Mouse (Mus musculus): ENCODE data around the gene Rnf39.

Gene Rnf39

GRCm38 (mm10) chr17:36938056-36938455 lies 4.7 kb upstream of the Rnf39 start:
- DNase-seq (ENCODE audit: inconsistent age in 2 of 2, low spot score in 1 of 2), result peak in 1 of 2 experiments; percentile 89

DNA sequence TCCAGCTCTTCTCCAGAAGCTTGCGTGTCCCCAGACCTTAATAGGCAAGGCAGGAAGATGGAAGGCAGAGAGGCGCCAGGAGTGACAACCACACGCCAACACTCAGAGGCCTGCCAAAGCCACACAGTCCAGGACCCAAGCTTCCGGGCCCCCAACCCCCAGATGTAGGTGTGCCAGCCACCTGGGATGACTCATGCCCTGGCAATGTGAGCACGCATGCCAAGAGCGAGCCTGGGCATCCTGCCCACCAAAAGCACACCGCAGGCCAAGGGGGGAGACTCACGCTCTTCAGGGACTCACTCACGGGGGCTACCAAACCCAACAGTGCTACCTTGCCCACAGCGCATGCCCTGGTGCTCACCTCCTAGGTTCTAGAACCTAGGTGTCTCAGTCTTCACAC lies 327 bp upstream of the Rnf39 start:
- DNase-seq (ENCODE audit: inconsistent age in 2 of 2, low spot score in 1 of 2), result peak; percentile 51 to 73

DNA sequence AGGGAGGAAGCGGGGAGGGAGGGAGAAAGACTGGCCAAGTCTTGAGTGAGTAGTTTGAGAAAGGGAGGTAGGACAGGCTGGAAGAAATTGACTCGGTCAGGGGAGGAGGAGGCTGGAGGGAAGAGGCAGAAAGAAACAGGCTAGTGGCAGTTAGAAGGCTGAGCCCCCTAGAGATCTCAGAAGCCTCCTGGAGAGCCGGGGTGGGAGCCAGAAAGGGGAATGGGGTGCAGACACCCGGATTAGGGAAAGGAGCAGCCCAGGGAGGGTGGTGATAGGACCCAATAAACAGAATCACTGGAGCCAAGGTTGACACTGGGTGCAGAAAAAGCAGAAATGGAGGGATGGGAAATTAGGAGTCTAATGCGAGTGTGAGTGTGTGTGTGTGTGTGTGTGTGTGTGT lies 973 bp downstream of the Rnf39 start:
- DNase-seq (ENCODE audit: inconsistent age in 2 of 2, low spot score in 1 of 2), result no peak

- no peak for DNase-seq (ENCODE audit: inconsistent age in 2 of 2, low spot score in 1 of 2)
Measured at GRCm38 (mm10) chr17:36944121-36944775, 1.5 kb downstream of the Rnf39 start.

DNA sequence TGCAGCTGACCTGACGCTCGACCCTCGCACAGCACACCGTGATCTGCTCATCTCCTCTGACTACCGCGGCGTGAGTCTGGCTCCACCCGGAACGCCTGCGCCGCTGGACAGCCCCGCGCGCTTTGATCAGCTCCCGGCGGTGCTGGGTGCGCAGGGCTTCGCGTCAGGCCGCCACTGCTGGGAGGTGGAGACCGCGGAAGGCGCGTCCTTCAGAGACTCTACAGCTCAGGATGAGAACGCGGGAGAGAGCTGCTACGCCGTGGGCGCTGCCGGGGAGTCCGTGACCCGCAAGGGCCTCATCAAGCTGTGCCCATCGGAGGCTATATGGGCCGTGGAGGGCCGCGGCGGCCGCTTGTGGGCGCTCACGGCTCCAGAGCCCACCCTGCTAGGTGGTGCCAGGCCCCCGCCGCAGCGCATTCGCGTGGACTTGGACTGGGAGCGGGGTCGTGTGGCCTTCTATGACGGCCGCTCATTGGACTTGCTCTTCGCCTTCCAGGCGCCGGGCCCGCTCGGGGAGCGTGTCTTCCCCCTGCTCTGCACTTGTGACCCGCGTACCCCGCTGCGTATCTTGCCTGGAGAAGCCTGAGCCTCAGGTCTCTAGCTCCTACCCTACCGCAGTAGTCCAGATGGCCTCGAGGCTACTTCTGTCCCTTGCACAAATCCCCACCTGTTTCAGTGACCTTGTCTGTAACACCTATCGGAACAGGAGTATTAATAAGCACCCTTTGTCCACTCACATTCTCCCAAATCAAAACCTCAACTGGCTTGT lies 4.5 kb downstream of the Rnf39 start:
- DNase-seq (ENCODE audit: inconsistent age in 2 of 2, low spot score in 1 of 2), result peak; percentile 81 to 91

GRCm38 (mm10) chr17:36948286-36948685 lies 5.6 kb downstream of the Rnf39 start:
- DNase-seq (ENCODE audit: inconsistent age in 2 of 2, low spot score in 1 of 2), result no peak

GRCm38 (mm10) chr17:36949265-36949664 lies 6.5 kb downstream of the Rnf39 start:
- DNase-seq (ENCODE audit: inconsistent age in 2 of 2, low spot score in 1 of 2), result no peak

GRCm38 (mm10) chr17:36950981-36951947 lies 8.5 kb downstream of the Rnf39 start, which contains the start of gene Ppp1r11:
Ppp1r11 (minus strand) TSS chr17:36951741.
- DNase-seq (ENCODE audit: inconsistent age in 2 of 2, low spot score in 1 of 2), result peak; percentile 98 to 99

DNA sequence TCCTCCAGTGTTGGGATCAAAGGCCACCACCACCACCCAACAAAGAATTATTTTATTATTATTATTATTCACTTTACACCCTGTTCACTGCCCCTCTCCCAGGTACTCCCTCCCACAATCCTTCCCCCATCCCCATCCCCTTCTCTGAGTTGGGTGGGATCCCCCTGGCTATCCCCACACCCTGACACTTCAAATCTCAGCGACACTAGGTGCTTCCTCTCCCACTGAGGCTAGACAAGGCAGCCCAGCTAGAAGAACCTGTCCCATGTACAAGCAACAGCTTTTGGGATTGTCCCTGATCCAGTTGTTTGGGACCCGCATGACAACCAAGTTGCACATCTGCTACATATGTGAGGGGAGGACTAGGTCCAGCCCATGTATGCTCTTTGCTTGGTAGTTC lies 9.9 kb downstream of the Rnf39 start:
- DNase-seq (ENCODE audit: inconsistent age in 2 of 2, low spot score in 1 of 2), result no peak

- DNase-seq (ENCODE audit: inconsistent age in 2 of 2, low spot score in 1 of 2), result no peak
Measured at GRCm38 (mm10) chr17:36953062-36953461, 10.3 kb downstream of the Rnf39 start.

DNA sequence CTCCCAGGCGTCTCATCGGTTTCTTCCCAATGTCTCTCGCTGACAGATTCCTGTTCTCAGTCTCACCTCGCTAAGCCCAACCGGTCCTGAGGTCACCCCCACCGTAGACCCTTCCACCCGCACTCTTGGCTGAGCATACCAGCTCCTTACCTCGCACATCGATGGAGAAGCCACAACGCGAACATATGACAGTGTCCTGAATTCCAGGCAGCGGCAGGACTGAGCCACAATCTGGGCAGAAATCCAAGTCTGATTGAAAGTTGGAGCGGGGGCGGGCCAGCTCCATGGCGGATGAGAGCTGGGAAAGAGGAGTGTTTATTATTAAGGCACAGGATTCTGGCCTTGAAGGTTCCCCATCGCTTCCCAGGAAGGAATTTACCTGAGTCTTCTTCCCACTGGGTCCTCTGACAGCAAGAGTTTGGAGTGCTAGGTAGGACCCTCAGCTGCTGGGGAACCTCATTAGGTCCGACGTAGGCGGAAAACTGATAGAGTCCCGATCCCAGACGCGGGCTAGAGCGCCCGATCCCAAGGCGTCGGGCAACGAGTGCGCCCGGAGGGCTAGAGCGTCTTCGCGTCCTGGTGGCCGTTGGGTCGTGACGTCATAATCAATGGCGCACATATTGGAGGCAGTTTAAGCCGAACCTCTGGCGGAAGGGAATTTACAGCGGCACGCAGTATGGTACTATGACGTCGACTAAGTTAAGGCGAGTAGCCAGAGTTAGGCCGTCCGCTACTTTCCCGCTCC lies 15.5 kb downstream of the Rnf39 start, which contains the start of the genes Znrd1 and Znrd1as:
Znrd1 (minus strand) TSS at position 561 of the 745 bp plus-strand sequence.
Znrd1as (plus strand) TSS at position 594 of the 745 bp plus-strand sequence.
- DNase-seq (ENCODE audit: inconsistent age in 2 of 2, low spot score in 1 of 2), result peak; percentile 95 to 98

GRCm38 (mm10) chr17:36958884-36959283 lies 16.2 kb downstream of the Rnf39 start:
- no peak for DNase-seq (ENCODE audit: inconsistent age in 2 of 2, low spot score in 1 of 2)

DNA sequence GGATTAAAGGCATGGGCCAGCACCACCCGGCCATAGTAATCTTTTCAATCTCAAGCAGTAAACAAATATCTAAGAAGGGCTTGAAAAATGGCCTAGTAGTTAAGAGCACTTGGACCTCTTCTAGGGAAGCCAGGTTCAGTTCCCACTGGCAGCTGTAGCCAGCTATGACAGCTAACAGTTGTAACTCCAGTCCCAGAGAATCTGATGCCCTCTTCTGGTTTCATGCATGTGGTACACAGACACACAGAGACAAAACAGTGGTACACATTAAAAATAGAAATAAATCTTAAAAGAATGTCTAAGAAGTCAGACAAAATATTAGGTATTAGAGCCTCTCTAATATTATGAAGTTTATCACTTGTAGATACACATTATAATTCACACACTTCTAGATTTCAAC lies 18.4 kb downstream of the Rnf39 start:
- DNase-seq (ENCODE audit: inconsistent age in 2 of 2, low spot score in 1 of 2), result no peak

DNA sequence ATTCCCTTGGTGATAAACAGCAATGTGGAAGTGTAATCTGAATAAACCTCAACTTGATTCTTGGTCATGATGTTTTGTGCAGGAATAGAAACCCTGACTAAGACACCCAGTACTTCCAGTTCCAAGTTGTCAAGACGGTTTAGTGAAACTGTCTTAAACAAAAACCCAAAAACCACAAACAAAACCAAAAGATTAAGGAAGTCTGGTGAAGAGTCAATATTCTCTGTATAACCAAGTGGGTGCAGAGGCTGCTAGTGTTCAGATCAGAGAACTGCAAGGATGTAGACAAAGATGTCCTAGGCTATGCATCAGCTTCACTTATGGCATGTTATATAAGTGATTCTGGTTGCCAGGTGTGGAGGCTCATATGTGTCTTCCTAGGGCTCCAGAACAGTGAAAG lies 24.2 kb downstream of the Rnf39 start:
- DNase-seq (ENCODE audit: inconsistent age in 2 of 2, low spot score in 1 of 2), result no peak

GRCm38 (mm10) chr17:36970316-36970890 lies 27.7 kb downstream of the Rnf39 start:
- no peak for DNase-seq (ENCODE audit: inconsistent age in 2 of 2, low spot score in 1 of 2)

GRCm38 (mm10) chr17:36971172-36971850 lies 28.6 kb downstream of the Rnf39 start:
- DNase-seq (ENCODE audit: inconsistent age in 2 of 2, low spot score in 1 of 2), result no peak

- DNase-seq (ENCODE audit: inconsistent age in 2 of 2, low spot score in 1 of 2), result no peak
Measured at GRCm38 (mm10) chr17:36972791-36973190, 30.1 kb downstream of the Rnf39 start.

DNA sequence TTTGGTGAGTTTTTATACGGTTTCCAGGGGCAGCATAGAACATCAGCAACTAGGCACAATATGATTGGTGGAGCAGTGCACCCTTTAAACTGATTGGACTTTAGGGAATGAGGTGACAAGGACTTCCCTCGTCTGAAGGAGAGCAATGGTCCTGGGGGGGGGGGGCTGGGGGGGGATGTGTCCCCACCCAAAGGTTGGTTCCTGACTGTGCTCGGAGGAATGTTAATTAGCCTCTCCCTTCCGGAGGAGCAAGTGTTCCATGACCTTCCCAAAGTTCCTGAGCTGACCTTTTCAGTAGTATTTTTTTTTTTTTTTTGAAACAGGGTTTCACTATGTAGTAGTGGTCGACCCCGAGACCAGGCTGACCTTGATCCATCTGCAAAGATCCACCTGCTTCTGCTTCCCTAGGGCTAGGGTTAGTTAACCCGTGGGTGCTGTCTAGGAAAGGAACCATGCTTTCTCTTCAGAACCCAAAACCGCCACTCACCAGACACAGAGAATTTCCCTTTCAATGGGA lies 30.6 kb downstream of the Rnf39 start:
- DNase-seq (ENCODE audit: inconsistent age in 2 of 2, low spot score in 1 of 2), result no peak

DNA sequence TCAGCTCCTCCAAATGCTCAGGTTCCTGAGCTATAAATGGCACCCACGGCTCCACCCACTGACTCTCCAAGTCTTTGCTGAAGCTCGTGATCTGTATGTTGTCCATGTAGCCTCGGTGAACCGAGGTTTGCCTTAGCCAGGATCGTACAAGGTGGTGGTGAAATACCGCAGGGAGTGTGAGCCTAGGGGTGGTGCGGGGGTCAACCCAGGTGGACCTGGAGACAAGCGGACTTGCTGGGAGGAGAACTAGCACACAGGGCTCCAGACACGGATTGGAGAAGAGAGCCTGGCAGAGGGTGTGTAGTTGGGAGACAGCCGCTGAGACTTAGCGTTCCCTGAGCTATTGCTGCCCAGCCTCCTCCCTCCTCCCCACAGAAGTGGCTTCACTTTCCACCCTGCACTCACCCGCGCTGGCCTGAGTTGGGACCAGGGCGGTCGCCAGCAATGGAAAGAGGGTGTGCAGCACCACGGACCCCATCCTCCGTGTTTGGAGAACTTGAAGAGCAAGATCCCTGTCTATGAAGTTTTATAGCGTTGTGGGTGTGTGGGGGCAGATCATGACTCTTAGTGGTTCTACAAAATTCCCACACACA lies 38.6 kb downstream of the Rnf39 start, which contains the start of gene 2410137M14Rik:
2410137M14Rik (minus strand) TSS at position 17 of the 593 bp plus-strand sequence.
- peak in 1 of 2 experiments; percentile 27 for DNase-seq (ENCODE audit: inconsistent age in 2 of 2, low spot score in 1 of 2)

All from adrenal gland, adult (tissue).